Mouse (Mus musculus): ENCODE measurements at regions not wholly inside any gene's neighbourhood (a gene's known extent, or its start where the extent isn't known, plus 50 kb on each side); places are given as distances from the start of the nearest gene placed in this dataset.

- TF ChIP-seq CTCF (conservative IDR thresholded peaks at IDR 0.05; ENCODE audit: insufficient read depth, insufficient read length, low read depth, low read length), result no peak
- TF ChIP-seq POLR2A (IDR thresholded peaks at IDR 0.05; ENCODE audit: low read depth, low read length), result no peak
These were observed 833.0 kb downstream of the Rfpl4b start for GRCm38 (mm10) chr10:37988297-37989263.

Measured in kidney, adult 2 months (tissue).